Comparison of ENCODE assay signal across 12 mouse cellular contexts in the genomic region with DNA sequence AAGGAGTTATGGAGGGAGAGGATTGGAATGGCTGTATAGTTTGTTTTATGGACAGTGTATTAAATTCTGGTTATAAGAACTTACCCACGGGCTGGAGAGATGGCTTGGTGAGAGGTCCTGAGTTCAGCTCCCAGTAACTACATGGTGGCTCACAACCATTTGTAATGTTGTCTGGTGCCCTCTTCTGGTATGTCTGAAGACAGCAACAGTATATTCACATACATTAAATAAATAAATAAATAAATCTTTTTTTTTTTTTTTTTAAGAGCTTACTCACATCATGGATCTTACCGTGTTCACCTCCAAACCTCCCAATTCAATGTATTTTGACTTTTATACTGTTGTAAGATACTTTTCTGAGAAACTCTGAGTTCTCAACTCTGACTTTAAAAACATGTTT.
DNase-seq lines count a peak whose midpoint lies in the region; ATAC-seq and TF ChIP-seq lines count a peak whose summit lies in the region.
"Had no signal": no experiment of that assay in that cellular context is flagged by ENCODE, and none has a peak within 500 bp of the region (broad histone marks: within the 10 kb centered on the region; RNA-seq: fewer than 3 reads in every experiment).

No protein-coding gene starts in this region.

- DNase-seq in hindbrain, postnatal 0 days (ENCODE audit: low spot score): no peak
- peak; percentile 54 for DNase-seq in 3T3-L1 (ENCODE audit: low read depth, low spot score)
- DNase-seq in CD4-positive helper T cell, adult 2 months (ENCODE audit: low read depth, low spot score): peak; percentile 14
- DNase-seq in c-Kit-positive CD71-positive TER-119-positive erythroid progenitor cells, embryonic 14.5 days (ENCODE audit: low spot score): peak; percentile 18
- no peak for DNase-seq in neural tube, embryonic 10.5 days (ENCODE audit: extremely low spot score, low spot score)
- DNase-seq in spleen, postnatal 36 days (ENCODE audit: low spot score in 2 of 2): no peak
- no peak for DNase-seq in gastrocnemius, adult 8-10 months (ENCODE audit: low spot score in 2 of 2)
- DNase-seq: gastrocnemius, postnatal 36 days; heart, postnatal 36 days; kidney, adult 2 months had no signal

- no peaks in the 10 kb centered on the region for H3K4me1 ChIP-seq in hindbrain, postnatal 0 days (ENCODE audit: insufficient read depth, low read length)
- H3K4me1 ChIP-seq in hindbrain, embryonic 16.5 days (ENCODE audit: control insufficient read depth, insufficient read depth, low read depth, low read length): no peaks in the 10 kb centered on the region
- H3K4me1 ChIP-seq: limb, embryonic 13.5 days had no signal

- ATAC-seq in hindbrain, postnatal 0 days: no peak
- no peak for ATAC-seq in hindbrain, embryonic 16.5 days

- H3K27me3 ChIP-seq in hindbrain, postnatal 0 days (ENCODE audit: insufficient read depth, low read length): no peaks in the 10 kb centered on the region
- H3K27me3 ChIP-seq in hindbrain, embryonic 16.5 days (replicated peaks; ENCODE audit: control insufficient read depth, insufficient read depth, low read length): no peaks in the 10 kb centered on the region
- H3K27me3 ChIP-seq: limb, embryonic 13.5 days had no signal

- H3K27ac ChIP-seq in hindbrain, postnatal 0 days: no peak overlapping the region
- no peak overlapping the region for H3K27ac ChIP-seq in hindbrain, embryonic 16.5 days (ENCODE audit: low read depth, low read length)
- H3K27ac ChIP-seq: limb, embryonic 13.5 days had no signal

- H3K4me3 ChIP-seq in hindbrain, postnatal 0 days (ENCODE audit: low read length): no peak overlapping the region
- H3K4me3 ChIP-seq in hindbrain, embryonic 16.5 days (ENCODE audit: low read length): no peak overlapping the region
- H3K4me3 ChIP-seq: limb, embryonic 13.5 days had no signal

- H3K9ac ChIP-seq in hindbrain, postnatal 0 days (replicated peaks; ENCODE audit: low read length): no peak overlapping the region
- H3K9ac ChIP-seq in hindbrain, embryonic 16.5 days (ENCODE audit: low read depth, low read length): no peak overlapping the region
- H3K9ac ChIP-seq: limb, embryonic 13.5 days had no signal

- H3K36me3 ChIP-seq in hindbrain, postnatal 0 days (ENCODE audit: insufficient read depth, low read length): no peaks in the 10 kb centered on the region
- H3K36me3 ChIP-seq in hindbrain, embryonic 16.5 days (ENCODE audit: control insufficient read depth, insufficient read depth, low read length): no peaks in the 10 kb centered on the region; the same call in 1 of the 2 replicates
- H3K36me3 ChIP-seq: limb, embryonic 13.5 days had no signal

- H3K9me3 ChIP-seq in hindbrain, postnatal 0 days (ENCODE audit: low read length): no peaks in the 10 kb centered on the region
- no peaks in the 10 kb centered on the region for H3K9me3 ChIP-seq in hindbrain, embryonic 16.5 days (ENCODE audit: control insufficient read depth, low read length)
- H3K9me3 ChIP-seq: limb, embryonic 13.5 days had no signal

- TF ChIP-seq CTCF in hindbrain, postnatal 0 days (IDR thresholded peaks at IDR 0.05; ENCODE audit: low read depth): peak; percentile 16; the same call in 1 of the 2 replicates

- H3K4me2 ChIP-seq in hindbrain, postnatal 0 days (ENCODE audit: low read depth, low read length): no peak overlapping the region
- no peak overlapping the region for H3K4me2 ChIP-seq in hindbrain, embryonic 16.5 days (ENCODE audit: low read length)
- H3K4me2 ChIP-seq: limb, embryonic 13.5 days had no signal

- WGBS in hindbrain, postnatal 0 days: 79% methylated on average over 2 of the region's 2 CpGs
- WGBS in hindbrain, embryonic 16.5 days: 79% methylated on average over 2 of the region's 2 CpGs

Comparison
In these comparisons a context has a peak if more than half of its experiments do, and no peak if none do; other contexts are left out.
1. DNase-seq: peak in 3T3-L1 (single experiment), CD4-positive helper T cell, adult 2 months (single experiment) and c-Kit-positive CD71-positive TER-119-positive erythroid progenitor cells, embryonic 14.5 days (single experiment); none in hindbrain, postnatal 0 days (single experiment), neural tube, embryonic 10.5 days (single experiment), spleen, postnatal 36 days (0 of 2) and gastrocnemius, adult 8-10 months (0 of 2).